Mouse (Mus musculus) urinary bladder, adult 18-20 months (tissue): ENCODE measurements around the gene Rab3il1.
"Not testable (repeated sequence)": the region's sequence is repeated elsewhere in the genome, so short reads cannot be mapped to it uniquely, and the experiment has no call there.

ENCODE experiments used
- DNase-seq, 2 experiments: peaks; one replicate each; pipeline ENCODE4 v3.0.0; 2022; ENCODE audit warnings: low spot score in 2 of 2, mixed read lengths in 2 of 2

Rab3il1 gene

DNA sequence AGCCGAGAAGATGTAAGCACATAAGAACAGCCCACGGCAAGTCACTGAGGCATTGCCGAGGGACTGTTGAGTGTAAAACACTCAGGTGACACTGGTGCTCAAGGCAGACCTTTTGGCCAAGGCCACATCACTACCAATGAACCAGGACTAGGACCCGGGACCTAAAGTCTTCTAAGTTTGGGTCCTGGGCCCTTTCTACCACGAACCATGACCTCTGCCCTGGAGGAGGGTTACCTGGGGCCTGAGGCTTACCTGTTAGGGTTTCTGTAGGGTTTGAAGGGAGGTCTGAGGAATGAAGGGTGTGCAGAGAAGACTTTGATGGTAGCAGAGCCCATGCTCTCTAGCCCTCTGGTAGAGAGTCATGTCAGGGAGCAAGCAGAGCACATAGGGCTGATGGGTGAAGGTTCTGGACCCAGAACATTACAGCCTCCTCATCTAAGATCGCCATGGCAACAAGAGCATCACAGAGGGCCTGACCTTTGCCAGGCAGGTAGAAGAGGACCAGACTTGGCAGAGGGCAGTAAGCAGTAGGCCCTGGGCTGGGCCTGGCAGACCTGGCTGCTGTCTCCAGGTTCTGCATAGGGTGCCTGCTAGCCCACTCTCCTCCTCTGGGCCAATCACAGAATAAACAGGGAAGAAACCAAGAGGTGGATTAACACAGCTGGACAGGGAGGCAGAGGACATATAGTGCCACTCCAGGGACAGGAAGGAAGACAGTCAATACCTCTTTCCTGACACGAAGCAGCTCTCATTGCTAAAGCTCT is at the start of gene Rab3il1, which contains the start of gene Best1:
TSS of gene Rab3il1 (plus strand) at position 464 of the 764 bp plus-strand sequence.
TSS of gene Best1 (minus strand) at position 428 of the 764 bp plus-strand sequence.
- DNase-seq: no peak

DNA sequence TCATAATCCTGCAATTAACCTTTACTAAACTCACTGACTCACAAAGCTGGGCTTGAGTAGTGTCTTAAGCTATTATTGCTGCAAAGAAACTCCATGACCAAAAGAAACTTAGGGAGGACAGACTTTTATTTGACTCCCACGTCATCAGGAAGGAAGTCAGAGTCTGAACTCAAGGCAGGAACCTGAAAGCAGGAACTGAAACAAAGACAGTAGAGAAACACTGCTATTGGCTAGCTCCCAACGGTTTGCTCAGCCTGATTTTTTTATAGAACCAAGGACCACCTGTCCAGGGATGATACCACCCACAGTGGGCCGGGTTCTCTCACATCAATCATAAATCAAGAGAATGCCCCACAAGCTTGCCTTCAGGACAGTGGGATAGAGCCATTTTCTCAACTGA is 49.1 kb upstream of the Rab3il1 start:
- DNase-seq: no peak

DNA sequence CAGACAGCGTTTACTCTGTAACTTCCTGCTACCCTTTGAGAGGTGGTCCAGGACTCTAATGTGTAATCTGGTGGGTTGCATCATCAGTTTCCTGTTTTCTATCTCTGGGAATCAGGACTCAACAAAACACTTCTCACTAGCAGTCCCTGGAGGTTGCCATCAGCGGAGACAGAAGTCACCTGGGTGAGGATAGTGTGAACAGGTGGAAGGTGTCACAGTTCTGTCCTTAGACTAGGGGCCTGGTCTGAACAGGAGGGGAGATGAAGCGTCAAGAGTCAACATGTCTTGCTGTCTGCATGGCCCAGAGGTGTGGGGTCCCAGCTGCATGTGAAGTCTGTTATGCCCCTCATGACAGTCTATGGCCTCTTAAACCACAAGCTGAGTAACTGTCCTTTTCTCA is 48.6 kb upstream of the Rab3il1 start:
- DNase-seq: no peak

DNA sequence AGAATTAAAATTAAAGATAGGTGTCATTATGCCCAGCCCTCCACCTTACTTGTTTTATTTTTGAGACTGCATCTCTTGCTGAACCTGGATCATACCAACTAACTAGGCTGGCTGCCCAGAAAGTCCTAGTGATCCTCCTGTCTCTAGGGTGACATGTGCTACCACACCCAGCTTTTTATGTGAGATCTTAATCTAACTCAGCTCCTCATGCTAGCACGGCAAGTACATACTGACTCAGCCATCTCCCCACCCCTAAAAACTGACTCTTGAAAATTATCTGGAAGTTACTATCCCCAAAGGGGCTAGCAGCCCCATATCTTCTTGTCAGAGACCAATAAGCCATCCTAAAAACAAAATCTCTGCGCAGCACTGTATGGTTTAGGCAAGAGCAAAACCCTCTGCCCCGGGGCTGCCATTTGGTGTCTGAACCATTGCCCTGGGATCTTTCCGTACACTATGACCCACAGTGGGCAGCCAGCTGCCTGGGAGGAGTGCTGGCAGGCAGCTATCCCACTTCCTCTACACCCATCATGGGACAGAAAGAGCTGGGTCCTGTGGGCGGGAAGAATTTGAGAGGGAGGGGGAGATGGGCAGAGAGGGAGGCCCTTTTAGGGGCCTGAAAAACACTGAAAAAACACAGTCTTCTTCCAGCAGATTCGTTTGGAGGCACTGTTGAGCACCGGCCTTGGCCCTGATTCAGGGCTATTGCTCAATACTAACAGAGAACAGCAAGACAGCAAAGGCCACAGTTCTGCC is 47.2 kb upstream of the Rab3il1 start:
- DNase-seq: peak; percentile 69 to 87

DNA sequence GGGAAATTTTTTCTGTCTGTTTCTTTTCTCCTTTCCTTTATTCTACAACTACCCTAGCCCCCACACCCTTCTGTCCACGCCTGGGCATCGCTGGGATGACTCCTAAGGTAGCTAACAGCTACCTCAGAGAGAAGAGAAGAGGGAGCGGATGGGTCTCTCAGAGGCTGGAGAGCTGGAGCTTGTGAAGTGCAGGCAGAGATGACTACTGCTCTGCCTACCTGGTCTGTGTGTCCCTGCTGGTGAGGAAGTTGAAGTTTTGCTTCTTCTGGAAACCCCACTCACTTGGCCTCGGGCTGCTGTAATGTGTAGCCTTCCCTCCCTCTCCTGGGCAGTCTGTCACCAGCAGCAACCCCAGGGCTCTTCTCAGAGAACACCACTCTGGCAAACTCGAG is 46.7 kb upstream of the Rab3il1 start:
- no peak for DNase-seq

DNA sequence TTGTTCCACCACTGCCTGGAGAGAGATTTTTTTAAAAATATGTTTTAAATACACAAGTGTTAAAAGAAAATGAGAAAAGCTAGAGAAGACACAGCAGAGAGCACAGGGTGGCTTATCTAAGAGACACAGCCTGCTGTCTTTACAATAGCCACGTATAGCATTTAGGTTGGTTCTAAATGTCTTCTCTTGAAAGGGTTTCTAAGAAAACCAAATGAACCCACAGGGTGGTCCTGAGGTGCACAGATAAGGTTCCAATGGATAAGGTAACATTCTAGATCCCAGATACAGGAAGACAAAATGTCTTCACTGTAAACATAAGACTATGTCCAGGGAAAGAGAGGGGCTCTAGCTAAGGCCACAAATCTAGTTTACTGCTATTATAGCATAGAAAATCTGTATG is 46.0 kb upstream of the Rab3il1 start:
- no peak for DNase-seq

DNA sequence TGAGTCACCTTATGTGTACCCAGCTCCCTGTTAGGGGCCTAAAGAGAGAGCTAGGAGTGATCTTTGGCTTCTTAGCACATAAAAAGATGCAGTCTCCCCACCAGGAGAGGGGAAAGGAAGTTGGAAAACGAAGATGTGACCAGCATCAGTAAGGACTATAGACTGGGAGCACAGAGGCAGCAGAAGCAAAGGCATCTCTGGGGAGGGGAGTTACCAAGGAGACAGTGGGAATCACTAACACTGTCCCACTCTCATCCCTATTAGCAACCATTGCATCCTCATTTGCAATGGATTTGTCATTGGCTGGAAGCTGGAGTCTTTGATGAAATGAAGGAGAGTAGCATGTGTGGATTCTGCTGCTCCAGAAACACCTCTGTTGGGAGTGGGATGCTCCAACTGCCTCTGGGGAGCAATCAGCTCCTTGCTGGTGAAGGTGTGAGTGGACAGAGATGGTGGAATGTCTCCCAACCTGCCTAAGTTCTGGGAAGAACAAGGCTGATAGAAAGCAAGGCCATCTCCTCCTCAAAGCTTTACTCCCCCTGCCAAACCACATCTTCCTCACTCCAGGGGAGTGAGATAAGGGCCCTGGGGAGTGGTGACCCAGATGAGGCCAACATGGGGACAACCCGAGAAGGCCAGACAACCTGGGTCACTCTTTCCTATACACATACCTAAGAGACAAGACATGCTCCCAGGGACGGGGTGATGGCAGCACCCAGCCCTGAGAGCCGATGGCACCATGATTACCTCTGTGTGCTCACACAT is 44.7 kb upstream of the Rab3il1 start:
- DNase-seq: no peak

DNA sequence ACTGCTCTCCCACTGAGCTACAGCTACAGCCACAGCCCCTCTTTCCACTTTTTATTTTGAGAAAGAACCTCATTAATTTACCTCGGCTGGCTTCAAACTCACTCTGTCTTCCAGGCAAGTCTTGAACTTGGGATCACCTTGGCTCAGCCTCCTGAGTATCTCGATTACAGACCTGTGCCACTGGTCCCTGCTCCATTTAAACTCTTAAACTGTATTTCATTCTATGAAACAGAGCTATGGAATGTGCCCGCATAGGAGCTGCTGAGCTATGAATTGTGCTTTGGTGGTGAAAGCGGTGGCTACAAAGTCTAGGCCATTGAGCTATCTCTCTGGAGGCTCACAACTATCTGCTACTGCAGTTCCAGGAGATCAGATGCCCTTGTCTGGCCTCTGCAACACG is 43.5 kb upstream of the Rab3il1 start:
- DNase-seq: no peak

DNA sequence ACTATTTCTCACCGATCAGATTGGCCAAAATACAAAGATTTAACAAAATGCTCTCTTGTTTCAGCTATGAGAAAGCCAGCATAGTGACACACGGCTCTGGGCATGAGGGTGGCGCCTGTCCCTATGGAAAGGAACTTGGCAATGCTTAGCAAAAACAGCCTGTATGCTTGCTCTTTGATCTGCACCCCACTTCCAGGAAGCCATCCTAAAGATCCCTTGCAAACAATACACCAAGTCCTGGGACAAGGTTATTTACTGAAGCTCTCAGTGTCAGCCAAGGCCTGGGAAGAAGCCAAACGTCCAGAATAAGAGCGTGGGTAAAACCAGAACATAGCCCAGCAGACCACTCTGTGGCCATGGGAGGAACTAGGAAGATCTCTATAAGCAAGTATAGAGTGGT is 40.7 kb upstream of the Rab3il1 start:
- DNase-seq: no peak

DNA sequence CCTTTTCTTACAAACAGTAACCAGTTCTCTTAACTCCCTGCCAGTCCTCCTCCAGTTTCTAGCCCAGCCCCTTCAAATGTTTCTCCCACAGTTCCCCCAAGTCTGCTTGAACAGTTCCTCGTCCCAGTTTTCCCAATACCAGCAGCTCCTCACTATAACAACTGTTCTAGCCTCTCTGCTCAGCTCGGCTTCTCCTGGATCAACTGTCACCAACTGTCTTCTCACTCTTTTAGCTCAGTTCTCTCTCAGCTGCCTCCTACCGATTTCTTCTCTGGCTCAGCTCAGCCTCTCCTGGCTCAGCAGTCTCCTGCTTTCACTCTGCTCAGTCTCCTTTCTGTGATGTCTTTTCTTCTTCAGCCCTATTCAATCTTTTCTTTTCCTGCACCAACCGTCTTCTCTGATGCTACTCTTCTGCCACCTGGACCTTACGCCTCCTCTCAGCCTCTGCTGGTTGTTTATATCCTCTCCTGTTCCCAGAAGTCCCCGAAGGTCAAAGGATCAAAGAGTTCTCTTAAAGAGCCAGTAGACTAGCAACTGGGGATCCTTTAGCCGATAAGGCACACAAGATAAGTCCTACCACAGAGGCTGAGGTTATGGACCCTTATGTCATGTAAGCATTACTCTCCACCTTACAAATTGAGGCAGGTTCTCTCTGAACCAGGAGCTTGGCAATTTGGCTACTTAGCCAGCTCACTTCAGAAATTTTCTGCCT is 37.1 kb upstream of the Rab3il1 start:
- DNase-seq: no peak

DNA sequence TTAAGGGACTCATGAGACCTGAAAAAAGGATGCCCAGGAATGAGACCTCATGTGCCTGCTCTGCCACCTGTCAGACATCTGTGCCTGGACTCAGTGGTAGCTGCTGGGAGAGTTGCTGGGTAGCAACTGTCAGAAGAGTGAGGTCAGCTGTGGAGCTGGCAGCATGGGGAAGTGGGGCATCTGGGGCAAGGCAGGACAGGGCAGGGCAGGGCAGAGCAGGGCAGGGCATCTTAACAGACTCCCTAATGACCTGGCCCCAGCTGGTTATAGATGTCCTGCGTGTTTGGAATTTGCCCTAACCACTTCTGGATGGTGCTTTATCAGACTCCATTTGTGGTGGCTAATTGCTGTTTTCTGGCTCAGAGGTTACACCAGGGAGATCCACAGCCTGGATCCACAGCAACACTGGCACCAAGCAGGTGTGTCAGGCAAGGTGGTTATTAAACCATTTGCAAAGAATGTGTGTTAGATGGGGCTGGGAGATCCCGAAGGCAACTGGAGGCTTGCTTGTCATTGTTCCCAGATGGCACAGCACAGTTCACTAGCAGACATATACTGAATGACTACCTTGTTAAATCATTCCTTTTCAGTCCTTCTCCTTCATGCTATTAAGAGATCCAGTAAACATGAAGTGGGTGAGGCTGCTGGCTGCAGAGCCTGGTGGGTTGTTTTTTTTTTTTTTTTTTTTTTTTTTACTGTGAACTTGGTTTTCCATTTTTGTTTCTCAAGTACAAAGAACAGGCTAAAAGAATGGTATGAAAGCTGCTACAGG is 35.2 kb upstream of the Rab3il1 start:
- no peak for DNase-seq

DNA sequence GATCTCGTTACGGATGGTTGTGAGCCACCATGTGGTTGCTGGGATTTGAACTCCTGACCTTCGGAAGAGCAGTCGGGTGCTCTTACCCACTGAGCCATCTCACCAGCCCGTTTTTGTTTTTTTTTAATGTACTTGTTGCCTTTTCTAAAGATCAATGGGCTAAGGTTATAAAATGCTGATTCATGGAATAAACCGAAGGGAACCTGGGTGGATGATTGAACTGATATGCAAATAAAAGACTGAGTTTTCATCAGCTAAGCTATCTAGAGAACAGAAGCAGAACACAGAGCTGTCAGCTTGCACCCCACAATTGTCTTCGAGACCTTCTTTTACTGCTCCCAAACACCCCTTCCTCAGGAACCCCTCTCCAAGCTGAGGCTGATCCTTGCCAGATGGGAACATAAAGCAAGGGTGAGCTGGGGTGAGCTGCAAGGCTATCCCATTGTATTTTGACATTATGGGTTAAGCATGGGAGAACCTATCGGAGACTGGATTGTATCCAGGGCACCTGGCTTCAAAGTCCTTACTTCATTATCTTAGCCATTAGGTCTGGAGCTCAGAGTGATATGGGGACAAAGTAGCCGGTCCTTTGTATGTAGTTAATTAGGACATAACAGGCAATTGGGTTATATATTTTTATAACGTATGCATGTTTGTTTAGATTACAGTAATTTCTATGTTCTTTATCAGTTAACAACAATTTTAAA is 33.2 kb upstream of the Rab3il1 start:
- no peak for DNase-seq

DNA sequence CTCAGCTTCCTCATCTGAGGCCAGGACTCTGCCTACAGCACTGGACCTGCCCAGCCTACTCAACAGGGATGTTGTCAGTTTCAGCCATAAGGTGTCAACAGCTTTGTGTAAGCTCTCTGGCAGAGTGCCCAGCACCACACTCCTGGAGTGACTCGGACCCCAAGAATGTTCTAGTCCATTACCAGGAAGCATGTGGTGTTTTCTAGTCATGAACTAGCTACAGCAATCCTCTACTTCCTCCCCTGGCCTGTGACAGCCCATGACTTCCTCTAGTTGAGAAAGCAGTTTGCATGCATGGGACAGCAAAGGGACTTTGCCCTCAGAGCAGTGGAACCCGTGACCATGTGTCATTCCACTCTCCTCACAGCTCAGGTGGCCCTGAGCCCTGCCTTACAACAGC is 26.6 kb upstream of the Rab3il1 start:
- DNase-seq: not testable (repeated sequence)

DNA sequence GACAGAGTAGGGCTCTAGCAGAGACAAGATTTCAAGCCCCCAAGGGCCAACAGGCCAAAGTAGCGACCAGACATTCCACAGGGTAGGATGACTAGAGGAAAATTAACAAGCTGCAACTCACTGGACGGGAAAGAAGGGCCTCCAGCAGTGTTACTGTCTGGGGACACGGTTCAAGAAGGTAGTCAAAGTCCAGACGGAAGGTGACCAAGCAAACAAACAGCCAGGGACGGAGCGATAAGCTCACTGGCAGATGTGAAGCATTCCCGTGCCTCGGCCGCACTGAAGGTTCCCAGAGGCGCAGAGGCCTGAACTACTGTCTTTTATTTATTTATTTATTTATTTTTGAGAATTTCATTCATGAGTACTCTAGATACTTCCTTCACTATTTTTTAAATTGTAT is 24.4 kb upstream of the Rab3il1 start:
- no peak for DNase-seq

DNA sequence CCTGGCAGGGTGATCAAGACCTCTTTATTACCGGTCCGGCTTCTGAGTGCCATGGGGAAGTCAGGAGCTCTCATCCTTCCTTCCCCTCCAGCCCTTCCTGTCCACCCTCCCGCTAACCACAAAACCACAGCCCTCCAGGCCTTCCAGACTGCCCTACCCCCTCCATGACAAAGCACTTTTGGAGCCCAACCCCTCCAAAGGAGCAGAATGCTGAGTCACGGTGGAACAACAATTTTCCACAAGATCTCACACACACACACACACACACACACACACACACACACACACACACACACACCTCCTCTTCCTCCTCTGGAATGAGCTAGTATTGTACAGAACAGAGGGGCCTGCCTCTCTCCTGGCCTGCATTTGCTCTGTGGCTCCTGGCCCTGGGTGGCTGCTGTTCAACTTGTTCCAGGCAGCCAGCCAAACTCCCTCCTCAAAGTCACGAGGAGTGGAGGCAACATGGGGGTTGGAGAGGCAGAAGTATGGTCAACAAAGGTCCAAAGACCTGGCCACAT is 23.0 kb upstream of the Rab3il1 start:
- peak in 1 of 2 experiments; percentile 76 for DNase-seq

DNA sequence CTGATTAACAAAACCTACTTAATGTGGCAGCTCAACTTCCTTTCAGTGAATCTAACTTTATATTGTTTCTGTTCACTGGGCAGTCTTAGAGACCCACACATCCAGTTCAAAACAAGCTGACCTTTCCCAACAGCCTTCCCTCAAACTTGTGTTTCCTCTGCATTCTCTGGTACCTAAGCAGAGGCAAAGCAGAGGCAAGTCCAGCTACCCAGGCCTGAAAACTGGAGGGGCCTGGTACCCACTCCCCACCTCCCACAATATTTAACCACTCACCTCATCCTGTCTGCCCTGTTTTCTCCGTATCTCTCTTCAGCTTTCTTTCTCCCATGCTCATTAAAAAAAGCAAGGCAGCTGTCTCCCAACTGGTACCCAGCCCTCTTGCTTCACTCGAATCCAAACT is 22.3 kb upstream of the Rab3il1 start:
- DNase-seq: no peak

DNA sequence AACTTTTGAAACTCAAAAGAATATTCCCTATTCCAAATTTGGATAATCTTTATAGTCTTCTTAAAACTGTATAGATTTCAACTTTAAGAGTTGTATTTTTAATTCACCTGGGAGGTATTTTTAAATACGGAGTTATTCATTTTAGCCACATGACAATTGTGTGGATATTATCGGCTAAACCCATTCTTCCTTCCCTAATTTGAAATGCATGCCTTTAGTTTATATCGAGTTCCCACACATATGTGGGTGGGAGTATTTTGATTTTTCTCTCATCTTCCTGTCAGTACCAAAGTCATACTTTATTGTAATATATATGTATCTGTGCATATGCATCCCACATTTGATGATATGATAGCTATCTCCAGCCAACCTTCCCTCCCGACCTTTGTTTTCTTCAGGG is 21.2 kb upstream of the Rab3il1 start, which contains the start of gene Fth1:
TSS of gene Fth1 (plus strand) at position 341 of the 400 bp plus-strand sequence.
- DNase-seq: no peak

DNA sequence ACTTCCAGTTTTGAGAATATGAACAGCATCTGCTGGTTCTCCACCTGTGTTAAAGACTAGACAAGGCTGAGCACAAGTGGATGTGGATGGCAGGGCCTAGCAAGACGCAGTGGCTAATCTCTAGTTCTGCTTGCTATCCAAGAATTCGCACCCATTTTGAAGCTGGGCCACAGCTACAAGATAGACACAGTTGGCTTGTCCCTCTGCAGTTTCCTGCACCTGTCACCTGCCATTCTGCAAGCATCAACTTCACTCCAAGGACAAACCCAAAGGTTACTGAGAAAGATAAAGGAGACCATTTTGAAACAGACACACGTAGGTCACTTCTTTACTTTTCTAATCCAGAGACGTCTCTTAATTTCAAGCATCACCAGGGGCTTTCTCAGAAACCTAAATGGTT is 19.8 kb upstream of the Rab3il1 start:
- no peak for DNase-seq

DNA sequence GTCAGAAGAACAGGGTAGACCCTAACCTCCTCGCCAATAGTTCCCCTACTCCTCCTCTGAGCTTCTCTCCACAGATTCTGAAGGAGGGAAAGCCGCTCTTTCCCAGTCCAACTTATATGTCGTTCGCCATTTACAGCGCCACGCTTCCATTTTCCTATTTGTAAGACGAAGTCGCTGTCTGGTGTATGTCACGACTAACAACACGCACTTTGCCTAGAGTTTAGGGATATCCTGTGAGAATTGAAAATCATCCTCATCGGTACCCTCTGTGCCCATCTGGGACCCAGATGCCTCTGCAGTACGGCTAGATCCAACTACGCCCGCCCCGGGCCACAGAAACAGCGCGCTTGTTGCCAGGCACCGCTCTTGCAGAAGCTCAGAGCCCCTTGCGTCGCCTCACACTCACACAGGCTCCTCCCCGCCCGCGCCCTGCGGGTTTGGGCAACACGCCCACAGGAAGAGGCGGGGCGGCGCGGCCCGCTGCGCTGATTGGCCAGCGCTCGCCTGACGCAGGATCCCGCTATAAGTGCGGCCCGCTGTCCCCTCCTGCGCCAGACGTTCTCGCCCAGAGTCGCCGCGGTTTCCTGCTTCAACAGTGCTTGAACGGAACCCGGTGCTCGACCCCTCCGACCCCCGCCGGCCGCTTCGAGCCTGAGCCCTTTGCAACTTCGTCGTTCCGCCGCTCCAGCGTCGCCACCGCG is 19.2 kb upstream of the Rab3il1 start:
- peak; percentile 84 to 94 for DNase-seq
